Mouse (Mus musculus): ENCODE measurements around the gene Gm10912. TPM values are rescaled to one million over a fixed set of nuclear protein-coding genes. Genes with fewer than 3 reads are reported as not detected.

Gene Gm10912
- polyA plus RNA-seq, 1 experiment = 0.26 TPM

- Histone ChIP-seq H3K4me3 (ENCODE audit: control insufficient read depth, insufficient read depth, low read length) (no peak overlapping the region), H3K36me3 (ENCODE audit: control insufficient read depth, insufficient read depth, low read length) (peaks cover 54% of the 10 kb centered on the region), H3K4me1 (replicated peaks; ENCODE audit: control insufficient read depth, insufficient read depth, low read length) (no peaks in the 10 kb centered on the region), H3K27ac (ENCODE audit: control insufficient read depth, insufficient read depth, low read length) (no peak overlapping the region), H3K27me3 (ENCODE audit: control insufficient read depth, insufficient read depth, low read length) (no peaks in the 10 kb centered on the region)
- DNase-seq = no peak
- no peak for TF ChIP-seq CTCF (IDR thresholded peaks at IDR 0.05; ENCODE audit: borderline replicate concordance, control insufficient read depth, extremely low read depth, insufficient read depth, low read length, poor library complexity)
- 97% methylated on average over 15 of the region's 15 CpGs for WGBS
Measured at GRCm38 (mm10) chr2:104042766-104043165, 22.9 kb upstream of the Gm10912 start.

- H3K36me3 ChIP-seq (ENCODE audit: control insufficient read depth, insufficient read depth, low read length) = peaks cover 57% of the 10 kb centered on the region
- WGBS = 92% methylated on average over 5 of the region's 5 CpGs
- H3K27me3 ChIP-seq (ENCODE audit: control insufficient read depth, insufficient read depth, low read length) = no peaks in the 10 kb centered on the region
- DNase-seq = no peak
- no peak overlapping the region for H3K4me3 ChIP-seq (ENCODE audit: control insufficient read depth, insufficient read depth, low read length)
- H3K27ac ChIP-seq (ENCODE audit: control insufficient read depth, insufficient read depth, low read length) = no peak overlapping the region
- H3K4me1 ChIP-seq (replicated peaks; ENCODE audit: control insufficient read depth, insufficient read depth, low read length) = no peaks in the 10 kb centered on the region
- no peak for TF ChIP-seq POLR2A (IDR thresholded peaks at IDR 0.05; ENCODE audit: control insufficient read depth, extremely low read depth, insufficient read depth, low read length, poor library complexity)
- TF ChIP-seq CTCF (IDR thresholded peaks at IDR 0.05; ENCODE audit: borderline replicate concordance, control insufficient read depth, extremely low read depth, insufficient read depth, low read length, poor library complexity) = no peak
Measured at GRCm38 (mm10) chr2:104043624-104044478, 21.8 kb upstream of the Gm10912 start.

GRCm38 (mm10) chr2:104044479-104045080, 21.0 kb upstream of the Gm10912 start:
- Histone ChIP-seq H3K4me1 (replicated peaks; ENCODE audit: control insufficient read depth, insufficient read depth, low read length) (no peaks in the 10 kb centered on the region), H3K27me3 (ENCODE audit: control insufficient read depth, insufficient read depth, low read length) (no peaks in the 10 kb centered on the region), H3K4me3 (ENCODE audit: control insufficient read depth, insufficient read depth, low read length) (no peak overlapping the region), H3K36me3 (ENCODE audit: control insufficient read depth, insufficient read depth, low read length) (peaks cover 55% of the 10 kb centered on the region), H3K27ac (ENCODE audit: control insufficient read depth, insufficient read depth, low read length) (no peak overlapping the region)
- no peak for TF ChIP-seq POLR2A (IDR thresholded peaks at IDR 0.05; ENCODE audit: control insufficient read depth, extremely low read depth, insufficient read depth, low read length, poor library complexity)
- no peak for TF ChIP-seq CTCF (IDR thresholded peaks at IDR 0.05; ENCODE audit: borderline replicate concordance, control insufficient read depth, extremely low read depth, insufficient read depth, low read length, poor library complexity)
- no peak for DNase-seq
- WGBS = 89% methylated on average over 1 of the region's 1 CpGs

DNA sequence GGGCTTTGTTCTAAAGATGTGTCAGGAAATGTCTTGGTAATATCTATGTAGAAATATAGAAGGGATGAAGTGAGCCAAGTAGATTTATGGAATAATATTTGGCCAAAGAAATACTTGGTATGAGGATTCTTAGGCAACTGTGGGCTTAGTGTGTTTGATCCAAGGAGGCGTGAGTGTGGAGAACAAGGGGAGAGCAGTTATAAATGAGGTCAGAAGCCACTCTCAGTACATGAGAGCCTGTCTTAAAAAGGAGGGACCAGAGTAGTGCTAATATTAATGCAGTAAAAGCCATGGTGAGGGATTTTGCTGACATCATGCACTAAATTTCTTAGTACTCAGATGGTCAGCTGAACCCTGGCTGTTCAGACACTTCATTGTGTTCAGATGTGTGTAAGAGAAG, 7.2 kb upstream of the Gm10912 start:
- DNase-seq = no peak
- Histone ChIP-seq H3K36me3 (ENCODE audit: control insufficient read depth, insufficient read depth, low read length) (peaks cover 43% of the 10 kb centered on the region), H3K27ac (ENCODE audit: control insufficient read depth, insufficient read depth, low read length) (no peak overlapping the region), H3K4me3 (ENCODE audit: control insufficient read depth, insufficient read depth, low read length) (no peak overlapping the region), H3K4me1 (replicated peaks; ENCODE audit: control insufficient read depth, insufficient read depth, low read length) (no peaks in the 10 kb centered on the region), H3K27me3 (ENCODE audit: control insufficient read depth, insufficient read depth, low read length) (no peaks in the 10 kb centered on the region)
- TF ChIP-seq POLR2A (IDR thresholded peaks at IDR 0.05; ENCODE audit: control insufficient read depth, extremely low read depth, insufficient read depth, low read length, poor library complexity) (no peak), CTCF (IDR thresholded peaks at IDR 0.05; ENCODE audit: borderline replicate concordance, control insufficient read depth, extremely low read depth, insufficient read depth, low read length, poor library complexity) (no peak)
- WGBS = 100% methylated on average over 1 of the region's 1 CpGs

GRCm38 (mm10) chr2:104058954-104059353, 6.7 kb upstream of the Gm10912 start:
- TF ChIP-seq POLR2A (IDR thresholded peaks at IDR 0.05; ENCODE audit: control insufficient read depth, extremely low read depth, insufficient read depth, low read length, poor library complexity) = no peak
- TF ChIP-seq CTCF (IDR thresholded peaks at IDR 0.05; ENCODE audit: borderline replicate concordance, control insufficient read depth, extremely low read depth, insufficient read depth, low read length, poor library complexity) = no peak
- no peaks in the 10 kb centered on the region for H3K4me1 ChIP-seq (replicated peaks; ENCODE audit: control insufficient read depth, insufficient read depth, low read length)
- H3K36me3 ChIP-seq (ENCODE audit: control insufficient read depth, insufficient read depth, low read length) = peaks cover 38% of the 10 kb centered on the region
- 94% methylated on average over 4 of the region's 4 CpGs for WGBS
- H3K27ac ChIP-seq (ENCODE audit: control insufficient read depth, insufficient read depth, low read length) = no peak overlapping the region
- DNase-seq = no peak
- no peak overlapping the region for H3K4me3 ChIP-seq (ENCODE audit: control insufficient read depth, insufficient read depth, low read length)
- H3K27me3 ChIP-seq (ENCODE audit: control insufficient read depth, insufficient read depth, low read length) = no peaks in the 10 kb centered on the region

- H3K27ac ChIP-seq (ENCODE audit: control insufficient read depth, insufficient read depth, low read length) = no peak overlapping the region
- TF ChIP-seq POLR2A (IDR thresholded peaks at IDR 0.05; ENCODE audit: control insufficient read depth, extremely low read depth, insufficient read depth, low read length, poor library complexity) = no peak
- TF ChIP-seq CTCF (IDR thresholded peaks at IDR 0.05; ENCODE audit: borderline replicate concordance, control insufficient read depth, extremely low read depth, insufficient read depth, low read length, poor library complexity) = no peak
- no peaks in the 10 kb centered on the region for H3K27me3 ChIP-seq (ENCODE audit: control insufficient read depth, insufficient read depth, low read length)
- no peak overlapping the region for H3K4me3 ChIP-seq (ENCODE audit: control insufficient read depth, insufficient read depth, low read length)
- H3K4me1 ChIP-seq (replicated peaks; ENCODE audit: control insufficient read depth, insufficient read depth, low read length) = no peaks in the 10 kb centered on the region
- H3K36me3 ChIP-seq (ENCODE audit: control insufficient read depth, insufficient read depth, low read length) = peaks cover 29% of the 10 kb centered on the region
- 97% methylated on average over 10 of the region's 10 CpGs for WGBS
- DNase-seq = no peak
Measured at GRCm38 (mm10) chr2:104059786-104060185, 5.8 kb upstream of the Gm10912 start.
